Mouse (Mus musculus): ENCODE measurements around the gene Erap1.

- TF ChIP-seq CTCF (IDR thresholded peaks at IDR 0.05; ENCODE audit: insufficient read depth, low read depth, low read length) (no peak), POLR2A (IDR thresholded peaks at IDR 0.05; ENCODE audit: insufficient read depth, low read depth, low read length) (no peak)
Observed at GRCm38 (mm10) chr13:74735834-74736233, 96.5 kb downstream of the Erap1 start.

All from olfactory bulb, adult 2 months (tissue).